Mouse (Mus musculus): ENCODE measurements around the gene Prss45. TPM values are rescaled to one million over a fixed set of nuclear protein-coding genes. Genes with fewer than 3 reads are reported as not detected.

Prss45 gene
- total RNA-seq, 2 experiments from 2014 or later: 0.27 to 0.29 TPM

DNA sequence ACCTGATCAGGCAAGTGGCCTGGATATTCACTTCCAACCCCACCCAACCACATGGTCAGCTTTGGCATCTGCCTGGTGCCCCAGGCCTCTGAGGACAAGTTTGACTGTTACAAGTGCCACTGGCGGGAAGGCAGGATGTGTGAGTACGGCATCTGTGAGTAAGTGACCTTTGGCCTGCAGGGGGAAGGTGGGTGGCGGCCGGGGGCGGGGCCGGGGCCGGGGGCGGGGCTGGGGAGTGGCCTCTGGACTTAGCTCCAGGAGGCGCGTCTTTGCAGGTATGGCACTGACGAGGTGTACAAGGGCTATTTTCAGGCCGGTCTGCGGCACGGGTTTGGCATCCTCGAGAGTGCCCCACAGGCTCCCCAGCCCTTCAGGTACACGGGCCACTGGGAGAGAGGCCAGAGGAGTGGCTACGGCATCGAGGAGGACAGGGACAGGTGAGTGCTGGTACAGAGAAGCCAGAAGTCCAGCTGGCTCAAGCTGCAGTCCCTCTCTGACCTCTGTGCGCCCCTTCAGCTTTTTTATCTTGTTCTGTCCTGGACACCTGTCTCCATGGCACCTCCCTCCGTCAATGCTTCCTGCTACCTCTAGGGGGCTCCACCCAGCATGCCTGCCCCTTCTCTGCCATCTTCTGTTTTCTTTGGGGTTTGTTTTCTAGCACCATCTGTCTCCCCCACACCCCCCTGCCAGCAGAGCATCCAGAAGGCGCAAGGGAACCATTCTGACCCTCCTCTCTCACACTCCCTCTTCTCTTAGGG lies 55.8 kb downstream of the Prss45 start:
- intact Hi-C loops (cut with DNase I): no loop called here
- no peak for DNase-seq (ENCODE audit: low spot score in 2 of 2)

Other genes starting within 250 kb of the Prss45 start
- gene Nradd, start 210.1 kb upstream of the Prss45 start, total RNA-seq (2021): 1 to 10 TPM in 1 of 2 experiments, under 1 TPM in 1; 0.70 to 1.3 TPM
- 1 to 10 TPM; 5.9 to 8.9 TPM for gene Nbeal2, start 180.4 kb upstream of the Prss45 start, total RNA-seq (2021)
- 10 to 100 TPM; 44.8 to 58.6 TPM for gene Ccdc12, start 178.1 kb upstream of the Prss45 start, total RNA-seq (2021)
- gene Myl3, start 92.7 kb upstream of the Prss45 start, total RNA-seq (2021): under 1 TPM in 1 of 2 experiments, not detected in 1; 0.53 TPM
- gene Pth1r, start 87.4 kb upstream of the Prss45 start, total RNA-seq (2021): 1 to 10 TPM; 6.4 to 8.3 TPM
- not detected for gene Prss42, start 36.4 kb upstream of the Prss45 start, total RNA-seq (2021)
- not detected for gene Prss44, start 20.6 kb upstream of the Prss45 start, total RNA-seq (2021)
- not detected for gene Prss43, start 7.9 kb upstream of the Prss45 start, total RNA-seq (2021)
- not detected for gene Prss46, start 9.9 kb downstream of the Prss45 start, total RNA-seq (2021)
- not detected for gene Prss50, start 23.4 kb downstream of the Prss45 start, total RNA-seq (2021)
- 10 to 100 TPM in 1 of 2 experiments, 1 to 10 TPM in 1; 9.6 to 10.0 TPM for gene Als2cl, start 45.3 kb downstream of the Prss45 start, total RNA-seq (2021)
- 1 to 10 TPM; 4.1 to 4.5 TPM for gene Tmie, start 45.5 kb downstream of the Prss45 start, total RNA-seq (2021)
- gene Fam240a, start 82.3 kb downstream of the Prss45 start, total RNA-seq (2021): not detected
- under 1 TPM; 0.42 to 0.53 TPM for gene Tdgf1, start 111.6 kb downstream of the Prss45 start, total RNA-seq (2021)
- gene Lrrc2, start 117.0 kb downstream of the Prss45 start, total RNA-seq (2021): 1 to 10 TPM; 1.9 to 2.0 TPM
- gene Rtp3, start 156.0 kb downstream of the Prss45 start, total RNA-seq (2021): under 1 TPM in 1 of 2 experiments, not detected in 1; 0.44 TPM
- gene Ltf, start 184.7 kb downstream of the Prss45 start, total RNA-seq (2021): 1 to 10 TPM in 1 of 2 experiments, not detected in 1; 1.0 TPM
- gene Ccrl2, start 222.9 kb downstream of the Prss45 start, total RNA-seq (2021): 1 to 10 TPM in 1 of 2 experiments, under 1 TPM in 1; 0.68 to 1.0 TPM

Data from left cerebral cortex, postnatal 14 days (tissue).